Mouse (Mus musculus): ENCODE results near the gene Eva1a.

The Eva1a gene

GRCm38 (mm10) chr6:82132876-82133591, 92.2 kb downstream of the Eva1a start:
- no peak for DNase-seq

GRCm38 (mm10) chr6:82133592-82133978, 92.7 kb downstream of the Eva1a start:
- DNase-seq = no peak

- no peak for DNase-seq
These were observed 95.3 kb downstream of the Eva1a start for GRCm38 (mm10) chr6:82135959-82136712.
